Mouse (Mus musculus) midbrain, embryonic 10.5 days (tissue): Measurements from ENCODE around the gene Ctnnd2. TPM values are rescaled to one million over a fixed set of nuclear protein-coding genes. Genes with fewer than 3 reads are reported as not detected.

Experiments
- DNase-seq: peaks from one replicate; pipeline ENCODE4 v3.0.0-alpha.2; 2017; ENCODE audit warnings: low spot score
- H3K27ac ChIP-seq: fragments of 300-500 bp; sonication (generic); replicated peaks from 2 replicates; pipeline ENCODE4 v1.5.1; 2016; ENCODE audit warnings: mild to moderate bottlenecking
- H3K27me3 ChIP-seq: fragments of 300-500 bp; sonication (generic); 2 replicates; pipeline ENCODE4 v1.6.1; 2016; ENCODE audit warnings: low read depth, mild to moderate bottlenecking; ENCODE audit not compliant: poor library complexity, severe bottlenecking
- H3K36me3 ChIP-seq: fragments of 300-500 bp; sonication (generic); 2 replicates; pipeline ENCODE4 v1.6.1; 2016; ENCODE audit warnings: mild to moderate bottlenecking, moderate library complexity
- H3K4me1 ChIP-seq: fragments of 300-500 bp; sonication (generic); 2 replicates; pipeline ENCODE4 v1.6.1; 2016
- H3K4me3 ChIP-seq: fragments of 300-500 bp; sonication (generic); 2 replicates; pipeline ENCODE4 v1.5.1; 2016; ENCODE audit warnings: mild to moderate bottlenecking, moderate library complexity
- H3K9me3 ChIP-seq: fragments of 300-500 bp; sonication (generic); replicated peaks from 2 replicates; pipeline ENCODE4 v1.6.1; 2016; ENCODE audit warnings: mild to moderate bottlenecking
- WGBS: fragments of 180-500 bp; shearing (Covaris S2); methylation state at CpG from one replicate; pipeline ENCODE4 v1.1.7; 2016; 5-methylcytosine and 5-hydroxymethylcytosine counted together
- polyA plus RNA-seq: library from polyadenylated mRNA; unstranded; fragments of >200 nt; fragmentation: Nextera tagmentation; extraction: Ambion mirVana; gene quantifications from 2 replicates; pipeline ENCODE4 v1.2.1, GENCODE M21; 2016

The Ctnnd2 gene
- polyA plus RNA-seq, 1 experiment from 2014 or later = 22.7 TPM

- Histone ChIP-seq H3K4me1 (no peaks in the 10 kb centered on the region), H3K4me3 (no peak overlapping the region), H3K9me3 (no peaks in the 10 kb centered on the region), H3K27me3 (no peaks in the 10 kb centered on the region), H3K27ac (no peak overlapping the region), H3K36me3 (no peaks in the 10 kb centered on the region)
- WGBS = 90% methylated on average over 5 of the region's 5 CpGs
- DNase-seq = no peak
These were observed 103.3 kb downstream of the Ctnnd2 start for GRCm38 (mm10) chr15:30275721-30276120.

DNA sequence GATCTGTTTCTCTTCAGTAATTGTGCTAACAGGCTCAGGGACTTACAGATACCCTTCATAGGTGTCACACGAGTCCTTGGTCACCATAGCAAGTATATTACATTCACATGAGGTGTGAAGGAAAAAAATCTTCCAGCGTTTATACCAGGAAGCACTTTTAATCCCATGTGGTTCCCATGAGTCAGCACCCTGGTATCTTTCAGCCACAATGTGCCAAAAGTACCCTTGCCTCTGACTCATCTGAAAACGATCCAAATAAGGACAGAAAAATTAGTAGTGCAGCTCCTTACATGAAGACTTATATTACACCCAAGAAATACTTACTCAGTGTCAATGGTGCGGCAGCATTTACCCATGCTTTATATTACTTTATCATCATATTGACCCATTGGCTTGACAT lies 104.3 kb downstream of the Ctnnd2 start:
- no peaks in the 10 kb centered on the region for H3K9me3 ChIP-seq
- no peaks in the 10 kb centered on the region for H3K27me3 ChIP-seq
- H3K27ac ChIP-seq = no peak overlapping the region
- DNase-seq = no peak
- WGBS = 90% methylated on average over 4 of the region's 4 CpGs
- no peaks in the 10 kb centered on the region for H3K36me3 ChIP-seq
- H3K4me1 ChIP-seq = no peaks in the 10 kb centered on the region
- no peak overlapping the region for H3K4me3 ChIP-seq

DNA sequence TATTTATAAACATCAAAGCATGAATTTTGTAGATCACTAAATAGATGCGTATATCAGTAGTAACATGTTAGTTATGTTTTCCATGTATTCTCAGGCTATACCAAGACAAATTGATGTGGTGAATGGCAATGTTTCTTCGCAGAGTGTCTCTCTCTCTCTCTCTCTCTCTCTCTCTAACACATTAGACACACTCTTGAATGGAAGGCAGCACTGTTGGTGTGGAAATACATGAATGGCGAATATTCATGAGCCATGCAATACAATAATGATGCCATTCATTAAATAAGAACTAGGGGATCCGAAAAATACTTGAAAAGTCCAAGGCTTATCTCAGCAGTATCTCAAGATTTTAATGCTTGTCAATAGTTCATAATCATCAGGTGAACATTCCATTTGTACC lies 106.2 kb downstream of the Ctnnd2 start:
- DNase-seq = no peak

DNA sequence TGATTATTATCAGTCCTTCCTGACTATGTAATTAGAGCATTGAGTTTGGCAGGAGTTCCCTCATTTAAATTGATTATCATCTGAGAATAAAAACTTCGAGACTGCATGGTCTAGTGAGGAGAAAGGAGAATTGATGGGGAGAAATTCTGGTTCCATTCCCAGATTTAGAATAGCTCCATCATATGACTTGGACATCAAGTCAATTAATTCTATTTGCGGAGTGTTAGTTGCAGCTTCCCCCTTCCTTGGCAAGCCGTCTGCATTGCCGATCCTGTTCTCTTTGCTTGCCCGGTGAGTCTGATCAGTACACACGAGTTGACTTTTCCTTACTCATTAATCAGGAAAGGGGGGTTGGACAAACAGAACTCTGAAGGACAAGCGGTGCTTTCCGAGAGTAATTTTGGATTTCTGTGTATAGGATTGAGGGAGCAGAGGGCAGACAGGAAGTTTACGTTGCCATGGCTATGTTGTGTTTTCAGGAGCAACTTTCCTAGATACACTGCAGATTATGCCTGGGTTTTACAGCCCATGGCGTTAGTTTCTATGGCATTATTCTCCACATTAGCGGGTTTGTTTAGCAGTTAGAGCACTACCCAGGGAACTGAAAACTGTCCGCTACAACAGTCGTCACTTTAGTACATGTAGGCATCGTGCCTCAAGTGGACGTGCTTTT lies 113.3 kb downstream of the Ctnnd2 start:
- H3K27me3 ChIP-seq = no peaks in the 10 kb centered on the region
- no peak overlapping the region for H3K4me3 ChIP-seq
- no peaks in the 10 kb centered on the region for H3K36me3 ChIP-seq
- no peak for DNase-seq
- H3K4me1 ChIP-seq = peaks cover 5% of the 10 kb centered on the region; the same call in 1 of the 2 replicates
- H3K27ac ChIP-seq = no peak overlapping the region
- 90% methylated on average over 15 of the region's 15 CpGs for WGBS
- no peaks in the 10 kb centered on the region for H3K9me3 ChIP-seq

More for the DNA sequence above, 106.2 kb downstream of the Ctnnd2 start:
- H3K4me1 ChIP-seq = peaks cover 5% of the 10 kb centered on the region; the same call in 1 of the 2 replicates
- H3K9me3 ChIP-seq = no peaks in the 10 kb centered on the region
- 90% methylated on average over 4 of the region's 4 CpGs for WGBS
- H3K27ac ChIP-seq = no peak overlapping the region
- H3K27me3 ChIP-seq = no peaks in the 10 kb centered on the region
- no peak overlapping the region for H3K4me3 ChIP-seq
- no peaks in the 10 kb centered on the region for H3K36me3 ChIP-seq

- Histone ChIP-seq H3K36me3 (no peaks in the 10 kb centered on the region), H3K27ac (no peak overlapping the region), H3K9me3 (no peaks in the 10 kb centered on the region), H3K4me1 (peaks cover 5% of the 10 kb centered on the region; the same call in 1 of the 2 replicates), H3K4me3 (no peak overlapping the region), H3K27me3 (no peaks in the 10 kb centered on the region)
- 90% methylated on average over 7 of the region's 7 CpGs for WGBS
- no peak for DNase-seq
These were observed 113.9 kb downstream of the Ctnnd2 start for GRCm38 (mm10) chr15:30286245-30286642.

- WGBS = 66% methylated on average over 2 of the region's 2 CpGs
- H3K9me3 ChIP-seq = peaks cover 16% of the 10 kb centered on the region
- no peak for DNase-seq
- H3K36me3 ChIP-seq = no peaks in the 10 kb centered on the region
- no peak overlapping the region for H3K27ac ChIP-seq
- H3K27me3 ChIP-seq = no peaks in the 10 kb centered on the region
- no peaks in the 10 kb centered on the region for H3K4me1 ChIP-seq
- H3K4me3 ChIP-seq = no peak overlapping the region
These were observed 130.4 kb downstream of the Ctnnd2 start for GRCm38 (mm10) chr15:30302824-30303223.

DNA sequence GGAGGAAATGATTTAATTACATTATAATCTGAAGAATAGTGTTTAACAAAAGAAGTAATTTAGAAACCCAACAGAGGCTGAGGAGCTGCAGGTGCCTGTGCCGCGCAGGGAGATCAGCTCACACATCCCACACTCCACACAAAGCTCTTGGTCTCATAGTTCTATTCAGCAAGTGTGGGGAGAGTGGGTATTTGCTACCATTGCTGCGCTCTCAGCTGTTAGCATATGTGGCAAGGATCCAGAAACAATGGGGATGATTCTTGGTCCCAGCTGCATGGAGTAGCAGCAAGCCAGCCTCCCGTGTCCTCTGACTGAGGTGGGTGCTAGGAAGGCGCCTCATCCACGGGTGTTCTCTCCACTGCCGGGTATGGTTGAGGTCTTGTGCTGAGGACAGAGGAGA lies 134.0 kb downstream of the Ctnnd2 start:
- WGBS = 93% methylated on average over 7 of the region's 7 CpGs
- H3K9me3 ChIP-seq = peaks cover 8% of the 10 kb centered on the region; the same call in 1 of the 2 replicates
- no peaks in the 10 kb centered on the region for H3K4me1 ChIP-seq
- no peak overlapping the region for H3K4me3 ChIP-seq
- no peaks in the 10 kb centered on the region for H3K36me3 ChIP-seq
- DNase-seq = no peak
- H3K27me3 ChIP-seq = no peaks in the 10 kb centered on the region
- H3K27ac ChIP-seq = no peak overlapping the region

DNA sequence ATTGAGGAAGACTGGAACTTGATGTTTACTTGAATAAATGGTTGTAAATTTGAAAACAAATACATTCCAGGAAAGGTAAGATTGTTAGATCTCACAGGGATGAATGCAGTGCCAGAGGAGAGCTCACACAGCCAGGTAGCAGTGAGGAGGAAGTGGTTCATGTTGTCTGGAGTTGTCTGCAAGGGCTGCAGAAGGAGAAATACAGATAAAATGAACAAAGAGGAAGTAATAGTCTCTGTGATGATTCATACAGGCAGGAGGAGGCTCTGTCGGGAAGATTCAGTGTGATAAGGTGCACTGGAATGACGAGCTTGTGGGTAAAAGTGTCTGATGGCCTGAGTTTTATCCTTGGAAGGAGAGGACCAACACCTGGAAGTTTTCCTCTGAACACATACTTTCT lies 150.2 kb downstream of the Ctnnd2 start:
- Histone ChIP-seq H3K36me3 (no peaks in the 10 kb centered on the region), H3K27me3 (no peaks in the 10 kb centered on the region), H3K27ac (no peak overlapping the region), H3K9me3 (no peaks in the 10 kb centered on the region), H3K4me1 (no peaks in the 10 kb centered on the region), H3K4me3 (no peak overlapping the region)
- WGBS = 93% methylated on average over 2 of the region's 2 CpGs
- DNase-seq = no peak

- Histone ChIP-seq H3K4me3 (no peak overlapping the region), H3K27ac (no peak overlapping the region), H3K27me3 (no peaks in the 10 kb centered on the region), H3K9me3 (no peaks in the 10 kb centered on the region), H3K36me3 (no peaks in the 10 kb centered on the region), H3K4me1 (no peaks in the 10 kb centered on the region)
- WGBS = 78% methylated on average over 2 of the region's 2 CpGs
- DNase-seq = no peak
These were observed 161.2 kb downstream of the Ctnnd2 start for GRCm38 (mm10) chr15:30333336-30334310.

GRCm38 (mm10) chr15:30338585-30339197 lies 166.3 kb downstream of the Ctnnd2 start:
- no peak for DNase-seq
- WGBS = 89% methylated on average over 6 of the region's 6 CpGs

DNA sequence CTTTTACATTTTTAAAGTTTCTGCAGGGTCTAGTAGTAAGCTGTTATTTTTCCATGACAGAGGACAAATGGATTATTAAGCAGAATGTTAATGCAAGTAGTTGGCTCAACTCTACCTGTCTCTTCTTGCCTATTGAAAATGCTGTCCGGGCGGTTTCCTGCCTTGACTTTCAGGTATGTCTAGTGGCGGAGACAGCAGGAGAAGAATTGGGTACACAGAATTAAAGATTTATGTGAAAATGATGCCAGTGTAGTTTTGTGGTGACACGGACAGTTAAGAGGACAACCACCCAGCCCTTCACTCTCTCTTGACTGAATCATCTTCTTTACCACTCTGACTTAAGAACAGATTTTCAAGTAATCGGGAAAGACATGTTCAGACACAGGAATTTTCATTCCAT lies 173.4 kb downstream of the Ctnnd2 start:
- Histone ChIP-seq H3K4me3 (no peak overlapping the region), H3K27ac (no peak overlapping the region), H3K4me1 (no peaks in the 10 kb centered on the region), H3K27me3 (no peaks in the 10 kb centered on the region), H3K9me3 (no peaks in the 10 kb centered on the region), H3K36me3 (no peaks in the 10 kb centered on the region)
- WGBS = 92% methylated on average over 5 of the region's 5 CpGs
- DNase-seq = no peak

More at GRCm38 (mm10) chr15:30338585-30339197, 166.3 kb downstream of the Ctnnd2 start:
- H3K27me3 ChIP-seq = no peaks in the 10 kb centered on the region
- H3K27ac ChIP-seq = no peak overlapping the region
- no peaks in the 10 kb centered on the region for H3K9me3 ChIP-seq
- no peak overlapping the region for H3K4me3 ChIP-seq
- no peaks in the 10 kb centered on the region for H3K4me1 ChIP-seq
- no peaks in the 10 kb centered on the region for H3K36me3 ChIP-seq

DNA sequence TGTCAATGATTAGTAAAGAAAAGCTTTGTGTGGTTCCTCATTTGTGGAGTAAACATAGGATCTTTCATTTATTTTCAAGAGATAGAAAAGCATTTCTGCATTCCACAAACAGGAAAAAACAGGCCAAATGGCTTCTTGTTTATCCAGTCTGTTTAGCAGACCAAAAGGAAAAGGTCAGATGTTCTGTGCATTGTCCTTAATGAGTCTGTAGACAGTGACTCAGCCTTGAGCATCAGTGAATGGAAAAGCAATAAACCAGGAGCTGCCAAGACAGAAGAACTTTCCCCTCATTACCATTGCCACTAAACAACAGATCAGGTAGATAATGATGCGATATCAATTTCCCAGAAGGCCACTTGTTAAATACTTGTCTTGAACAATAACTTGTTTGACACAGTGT lies 192.1 kb downstream of the Ctnnd2 start:
- H3K27me3 ChIP-seq = no peaks in the 10 kb centered on the region
- no peaks in the 10 kb centered on the region for H3K36me3 ChIP-seq
- no peak for DNase-seq
- 97% methylated on average over 1 of the region's 1 CpGs for WGBS
- H3K9me3 ChIP-seq = no peaks in the 10 kb centered on the region
- peaks cover 18% of the 10 kb centered on the region for H3K4me1 ChIP-seq
- no peak overlapping the region for H3K4me3 ChIP-seq
- H3K27ac ChIP-seq = no peak overlapping the region
